Mouse (Mus musculus) left cerebral cortex, postnatal 36 days (tissue): Measurements from ENCODE around the gene Pvalb. TPM values are rescaled to one million over a fixed set of nuclear protein-coding genes. Genes with fewer than 3 reads are reported as not detected.

Source experiments
- DNase-seq, 2 experiments: peaks; one replicate each; pipeline ENCODE4 v3.0.0; 2021 to 2022; ENCODE audit warnings: low spot score in 2 of 2, mixed read lengths in 1 of 2
- intact Hi-C: fragments of 180-260 bp; cut with DNase I; formaldehyde crosslinking; loops from one replicate; pipeline ENCODE4 v1.15.1; 2025
- total RNA-seq, 2 experiments: library from RNA; stranded (reverse); gene quantifications; 2 replicates each; pipeline ENCODE4 v1.2.3; 2021

Gene Pvalb
- total RNA-seq, result 100 to 1,000 TPM in 1 of 2 experiments, 10 to 100 TPM in 1; 73.3 to 114 TPM

- no peak for DNase-seq
- intact Hi-C loops, result no loop called here
These were observed at the start of gene Pvalb for GRCm38 (mm10) chr15:78206312-78206711. TSS of gene Pvalb (minus strand) at chr15:78206400.

GRCm38 (mm10) chr15:78254751-78255150 lies 48.6 kb upstream of the Pvalb start:
- intact Hi-C loops, result loop anchor here (5.0 kb wide), 2 partner anchors 68 to 168 kb away; no protein-coding TSS in a partner anchor
- peak in 1 of 2 experiments; percentile 35 for DNase-seq

GRCm38 (mm10) chr15:78248410-78248809 lies 42.2 kb upstream of the Pvalb start:
- no peak for DNase-seq
- intact Hi-C loops, result no loop called here

GRCm38 (mm10) chr15:78247659-78248058 lies 41.5 kb upstream of the Pvalb start:
- intact Hi-C loops, result no loop called here
- DNase-seq, result no peak

- no peak for DNase-seq
- intact Hi-C loops, result no loop called here
These were observed 40.2 kb upstream of the Pvalb start for GRCm38 (mm10) chr15:78246143-78247116.

- DNase-seq, result no peak
These were observed 38.7 kb upstream of the Pvalb start, which contains the start of gene Ncf4 for GRCm38 (mm10) chr15:78244695-78245492. TSS of gene Ncf4 (plus strand) at chr15:78244801.

GRCm38 (mm10) chr15:78243774-78244173 lies 37.6 kb upstream of the Pvalb start:
- no peak for DNase-seq
- intact Hi-C loops, result no loop called here

More at GRCm38 (mm10) chr15:78244695-78245492, 38.7 kb upstream of the Pvalb start, which contains the start of gene Ncf4:
- intact Hi-C loops, result no loop called here

GRCm38 (mm10) chr15:78243061-78243460 lies 36.9 kb upstream of the Pvalb start:
- intact Hi-C loops, result no loop called here
- DNase-seq, result no peak

- no peak for DNase-seq
- intact Hi-C loops, result no loop called here
These were observed 35.1 kb upstream of the Pvalb start for GRCm38 (mm10) chr15:78241335-78241734.

GRCm38 (mm10) chr15:78239956-78240617 lies 33.9 kb upstream of the Pvalb start:
- DNase-seq, result no peak
- intact Hi-C loops, result loop anchor here (2.0 kb wide), 2 partner anchors 55 to 257 kb away; no protein-coding TSS in a partner anchor

GRCm38 (mm10) chr15:78239453-78239852 lies 33.3 kb upstream of the Pvalb start:
- peak in 1 of 2 experiments; percentile 25 for DNase-seq
- intact Hi-C loops, result loop anchor here (2.0 kb wide), 2 partner anchors 55 to 257 kb away; no protein-coding TSS in a partner anchor

GRCm38 (mm10) chr15:78234823-78235509 lies 28.8 kb upstream of the Pvalb start:
- intact Hi-C loops, result no loop called here
- no peak for DNase-seq

GRCm38 (mm10) chr15:78231346-78232331 lies 25.4 kb upstream of the Pvalb start:
- intact Hi-C loops, result no loop called here
- DNase-seq, result no peak

- intact Hi-C loops, result no loop called here
These were observed 21.6 kb upstream of the Pvalb start for GRCm38 (mm10) chr15:78227816-78228215.

GRCm38 (mm10) chr15:78215269-78215668 lies 9.1 kb upstream of the Pvalb start:
- DNase-seq, result no peak
- intact Hi-C loops, result no loop called here

More at GRCm38 (mm10) chr15:78227816-78228215, 21.6 kb upstream of the Pvalb start:
- DNase-seq, result no peak

- DNase-seq, result no peak
- intact Hi-C loops, result no loop called here
These were observed 5.2 kb upstream of the Pvalb start for GRCm38 (mm10) chr15:78211367-78211766.

- DNase-seq, result no peak
- intact Hi-C loops, result no loop called here
These were observed 4.0 kb upstream of the Pvalb start for GRCm38 (mm10) chr15:78210203-78210602.

- intact Hi-C loops, result no loop called here
- DNase-seq, result no peak
These were observed 1.0 kb downstream of the Pvalb start for GRCm38 (mm10) chr15:78205192-78205591.
